Mouse (Mus musculus) CH12.LX (cell line): Measurements from ENCODE around the gene Rpl10-ps3.

Experiments used
- CTCF ChIP-seq, 2 experiments: IDR thresholded peaks in 1 of 2; conservative IDR thresholded peaks in 1 of 2; 2 replicates each; pipeline ENCODE4 v1.5.1; 2011 to 2012; ENCODE audit warnings: low read depth in 2 of 2, low read length in 2 of 2, improper control_type of control experiment in 1 of 2, inconsistent platforms in 1 of 2, mild to moderate bottlenecking in 1 of 2, moderate library complexity in 1 of 2
- EP300 ChIP-seq: IDR thresholded peaks from 2 replicates; pipeline ENCODE4 v1.6.1; 2011; ENCODE audit warnings: low read length, improper control_type of control experiment
- MAFK ChIP-seq: IDR thresholded peaks from 2 replicates; pipeline ENCODE4 v1.6.1; 2011; ENCODE audit warnings: low read length, improper control_type of control experiment; ENCODE audit not compliant: insufficient replicate concordance
- PAX5 ChIP-seq: IDR thresholded peaks from 2 replicates; pipeline ENCODE4 v1.6.1; 2012; ENCODE audit warnings: low read length, inconsistent platforms, mixed read lengths

DNA sequence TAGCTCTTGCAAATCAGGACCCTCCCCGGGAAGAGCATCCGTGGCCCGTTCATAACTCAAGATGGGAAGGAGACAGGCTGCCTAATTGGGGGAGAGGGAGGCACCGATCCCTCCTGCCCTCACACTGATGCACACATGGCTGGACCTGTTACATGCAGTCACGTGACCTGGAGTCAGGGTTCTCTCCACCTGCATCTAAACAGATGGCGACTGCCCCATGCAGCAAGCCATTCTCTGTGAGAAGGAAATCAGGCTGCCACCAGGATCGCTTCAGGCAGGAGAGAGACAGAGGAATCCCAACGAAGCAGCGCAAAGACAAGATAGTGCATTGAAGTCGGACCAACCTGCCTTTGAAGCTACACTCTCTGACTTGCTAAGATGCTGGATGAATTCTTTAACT, 3.5 kb upstream of the Rpl10-ps3 start:
- TF ChIP-seq EP300 (no peak), CTCF (conservative IDR thresholded peaks at IDR 0.05 in 1 of 2, IDR thresholded peaks at IDR 0.05 in 1 of 2; ENCODE audit: low read depth in 2 of 2, low read length in 2 of 2) (no peak), MAFK (no peak), PAX5 (no peak)
